Mouse (Mus musculus): ENCODE data around the gene Grn.
A peak's percentile ranks its signal among the peaks of the same experiment; 100 is the strongest.

The Grn gene

GRCm38 (mm10) chr11:102425555-102426316 is 4.4 kb upstream of the Grn start:
- no peak for DNase-seq

- DNase-seq, result no peak
Observed at GRCm38 (mm10) chr11:102428981-102429540, 1.1 kb upstream of the Grn start.

- no peak for DNase-seq
Observed at GRCm38 (mm10) chr11:102429551-102429950, 564 bp upstream of the Grn start.

- DNase-seq, result peak; percentile 84
Observed at GRCm38 (mm10) chr11:102431018-102431645, 1.0 kb downstream of the Grn start.

- no peak for DNase-seq
Observed at GRCm38 (mm10) chr11:102431728-102432114, 1.6 kb downstream of the Grn start.

GRCm38 (mm10) chr11:102432115-102432843 is 2.2 kb downstream of the Grn start:
- peak; percentile 29 for DNase-seq

- no peak for DNase-seq
Observed at GRCm38 (mm10) chr11:102432896-102433295, 2.8 kb downstream of the Grn start.

- no peak for DNase-seq
Observed at GRCm38 (mm10) chr11:102433866-102434265, 3.8 kb downstream of the Grn start.

GRCm38 (mm10) chr11:102434406-102434805 is 4.3 kb downstream of the Grn start:
- peak; percentile 77 for DNase-seq

GRCm38 (mm10) chr11:102434816-102435705 is 4.9 kb downstream of the Grn start:
- no peak for DNase-seq

- DNase-seq, result no peak
Observed at GRCm38 (mm10) chr11:102435754-102436470, 5.8 kb downstream of the Grn start.

- no peak for DNase-seq
Observed at GRCm38 (mm10) chr11:102436471-102436790, 6.3 kb downstream of the Grn start.

GRCm38 (mm10) chr11:102437120-102438061 is 7.3 kb downstream of the Grn start:
- DNase-seq, result no peak

GRCm38 (mm10) chr11:102438212-102439092 is 8.3 kb downstream of the Grn start:
- peak; percentile 66 for DNase-seq

- no peak for DNase-seq
Observed at GRCm38 (mm10) chr11:102439093-102440082, 9.3 kb downstream of the Grn start.

GRCm38 (mm10) chr11:102440255-102440654 is 10.1 kb downstream of the Grn start:
- DNase-seq, result no peak

- no peak for DNase-seq
Observed at GRCm38 (mm10) chr11:102441434-102441833, 11.3 kb downstream of the Grn start.

GRCm38 (mm10) chr11:102442089-102442488 is 12.0 kb downstream of the Grn start:
- no peak for DNase-seq

Measured in thymus, postnatal 25 days (tissue).